Mouse (Mus musculus): ENCODE data around the gene Matn4. TPM values are rescaled to one million over a fixed set of nuclear protein-coding genes. Genes with fewer than 3 reads are reported as not detected.

Gene Matn4
- total RNA-seq, 1 experiment, result 2.3 TPM

DNA sequence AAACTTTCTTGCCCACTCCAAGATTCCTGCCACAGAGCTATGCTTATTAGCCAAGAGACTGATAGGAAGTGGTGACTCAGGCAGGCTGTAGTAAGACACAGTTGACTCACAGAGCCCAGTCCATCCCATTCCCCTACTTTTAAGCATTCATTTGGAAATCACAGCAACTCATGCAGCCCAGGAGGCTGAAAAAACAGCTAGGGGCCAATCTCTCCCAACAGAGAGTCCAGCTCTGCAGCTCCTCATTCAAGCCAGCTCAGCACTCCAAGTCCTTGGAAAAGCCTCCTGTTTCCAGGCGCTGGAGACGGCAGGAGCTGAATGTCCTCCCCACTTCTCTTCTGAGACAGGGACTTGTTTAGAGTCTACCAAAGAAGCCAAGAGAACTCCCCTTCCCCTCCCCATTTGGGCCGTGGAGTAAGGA is 34.1 kb upstream of the Matn4 start:
- H3K9me3 ChIP-seq (ENCODE audit: control insufficient read depth, insufficient read depth, low read depth, low read length), result no peaks in the 10 kb centered on the region
- no peak for TF ChIP-seq MAFK (IDR thresholded peaks at IDR 0.05; ENCODE audit: insufficient read depth, low read depth, low read length)
- TF ChIP-seq HCFC1 (IDR thresholded peaks at IDR 0.05; ENCODE audit: borderline replicate concordance, insufficient read depth, low read length), result no peak
- TF ChIP-seq CHD2 (IDR thresholded peaks at IDR 0.05; ENCODE audit: low read depth, low read length), result no peak
- no peak for TF ChIP-seq ZNF384 (IDR thresholded peaks at IDR 0.05; ENCODE audit: low read depth, low read length)
- TF ChIP-seq ZC3H11A (IDR thresholded peaks at IDR 0.05; ENCODE audit: borderline replicate concordance, low read depth, low read length), result no peak
- DNase-seq (ENCODE audit: low read depth, low spot score), result no peak
- H3K27ac ChIP-seq (ENCODE audit: insufficient read depth, low read depth, low read length, poor library complexity, severe bottlenecking), result no peak overlapping the region
- in situ Hi-C loops (cut with MboI; ENCODE audit: low sequenced_read_pairs in 2 of 2, unreplicated experiment in 2 of 2), result no loop called here
- H3K4me3 ChIP-seq (ENCODE audit: insufficient read depth in 1 of 2, low read depth in 1 of 2, low read length in 2 of 2, poor library complexity in 1 of 2, severe bottlenecking in 1 of 2), result no peak overlapping the region
- H3K9ac ChIP-seq (ENCODE audit: insufficient read depth, low read depth, low read length, poor library complexity, severe bottlenecking), result no peak overlapping the region
- peaks cover 5% of the 10 kb centered on the region; the same call in 1 of the 2 replicates for H3K36me3 ChIP-seq (ENCODE audit: control insufficient read depth, insufficient read depth, low read length, poor library complexity, severe bottlenecking)
- H3K4me1 ChIP-seq (ENCODE audit: control insufficient read depth in 2 of 2, insufficient read depth in 2 of 2, low read length in 2 of 2, poor library complexity in 1 of 2), result peaks cover 5 to 63% of the 10 kb centered on the region in 2 experiments

DNA sequence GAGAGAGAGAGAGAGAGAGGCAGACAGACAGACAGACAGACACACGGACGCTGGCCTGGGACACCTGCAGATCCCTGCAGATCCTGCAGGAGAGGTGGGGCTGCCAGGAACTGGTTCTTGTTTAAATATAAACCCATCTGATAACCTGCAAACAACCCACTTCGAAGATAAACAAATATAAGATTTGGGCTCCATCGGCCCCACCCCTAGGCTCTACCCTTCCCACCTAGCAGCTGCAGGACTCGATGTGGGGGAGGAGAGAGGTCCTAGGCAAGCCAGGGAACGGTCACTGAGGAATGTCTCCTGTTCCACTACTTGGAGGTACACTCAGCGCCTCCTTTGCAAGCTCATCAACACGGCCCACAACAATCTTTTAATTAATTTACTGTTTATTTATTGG is 33.3 kb upstream of the Matn4 start:
- no peak overlapping the region for H3K27ac ChIP-seq (ENCODE audit: insufficient read depth, low read depth, low read length, poor library complexity, severe bottlenecking)
- DNase-seq (ENCODE audit: low read depth, low spot score), result no peak
- no peak overlapping the region for H3K4me3 ChIP-seq (ENCODE audit: insufficient read depth in 1 of 2, low read depth in 1 of 2, low read length in 2 of 2, poor library complexity in 1 of 2, severe bottlenecking in 1 of 2)
- no peaks in the 10 kb centered on the region for H3K9me3 ChIP-seq (ENCODE audit: control insufficient read depth, insufficient read depth, low read depth, low read length)
- H3K36me3 ChIP-seq (ENCODE audit: control insufficient read depth, insufficient read depth, low read length, poor library complexity, severe bottlenecking), result peaks cover 5% of the 10 kb centered on the region; the same call in 1 of the 2 replicates
- peaks cover 2 to 66% of the 10 kb centered on the region in 2 experiments; a peak in 3 of 4 replicates for H3K4me1 ChIP-seq (ENCODE audit: control insufficient read depth in 2 of 2, insufficient read depth in 2 of 2, low read length in 2 of 2, poor library complexity in 1 of 2)
- no peak overlapping the region for H3K9ac ChIP-seq (ENCODE audit: insufficient read depth, low read depth, low read length, poor library complexity, severe bottlenecking)
- no peak for TF ChIP-seq HCFC1 (IDR thresholded peaks at IDR 0.05; ENCODE audit: borderline replicate concordance, insufficient read depth, low read length)
- TF ChIP-seq MAFK (IDR thresholded peaks at IDR 0.05; ENCODE audit: insufficient read depth, low read depth, low read length), result no peak
- no peak for TF ChIP-seq CHD2 (IDR thresholded peaks at IDR 0.05; ENCODE audit: low read depth, low read length)
- no peak for TF ChIP-seq ZNF384 (IDR thresholded peaks at IDR 0.05; ENCODE audit: low read depth, low read length)
- no peak for TF ChIP-seq ZC3H11A (IDR thresholded peaks at IDR 0.05; ENCODE audit: borderline replicate concordance, low read depth, low read length)
- in situ Hi-C loops (cut with MboI; ENCODE audit: low sequenced_read_pairs in 2 of 2, unreplicated experiment in 2 of 2), result no loop called here

DNA sequence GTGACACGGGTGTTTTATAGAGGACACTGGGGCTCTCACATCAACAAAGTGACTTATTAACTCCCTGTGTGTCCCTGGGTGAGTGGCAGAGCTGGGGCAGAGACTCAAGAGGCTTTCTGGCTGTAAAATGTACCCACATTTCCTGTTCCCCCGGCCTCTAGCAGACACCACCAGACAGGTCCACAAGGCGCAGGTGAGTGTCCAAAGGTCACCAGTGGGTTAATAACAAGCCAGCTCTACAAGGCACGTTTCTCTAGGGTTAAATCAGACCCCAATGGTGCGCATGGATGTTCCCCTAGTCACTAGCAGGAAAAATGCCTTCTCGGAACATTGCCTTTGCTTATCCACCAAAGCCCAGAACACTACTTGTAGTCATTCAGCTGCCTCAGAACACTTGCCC is 32.8 kb upstream of the Matn4 start:
- Histone ChIP-seq H3K36me3 (ENCODE audit: control insufficient read depth, insufficient read depth, low read length, poor library complexity, severe bottlenecking) (peaks cover 5% of the 10 kb centered on the region; the same call in 1 of the 2 replicates), H3K9me3 (ENCODE audit: control insufficient read depth, insufficient read depth, low read depth, low read length) (no peaks in the 10 kb centered on the region), H3K9ac (ENCODE audit: insufficient read depth, low read depth, low read length, poor library complexity, severe bottlenecking) (no peak overlapping the region), H3K4me3 (ENCODE audit: insufficient read depth in 1 of 2, low read depth in 1 of 2, low read length in 2 of 2, poor library complexity in 1 of 2, severe bottlenecking in 1 of 2) (no peak overlapping the region), H3K4me1 (ENCODE audit: control insufficient read depth in 2 of 2, insufficient read depth in 2 of 2, low read length in 2 of 2, poor library complexity in 1 of 2) (peaks cover 2 to 71% of the 10 kb centered on the region in 2 experiments; a peak in 3 of 4 replicates), H3K27ac (ENCODE audit: insufficient read depth, low read depth, low read length, poor library complexity, severe bottlenecking) (no peak overlapping the region)
- DNase-seq (ENCODE audit: low read depth, low spot score), result no peak
- in situ Hi-C loops (cut with MboI; ENCODE audit: low sequenced_read_pairs in 2 of 2, unreplicated experiment in 2 of 2), result no loop called here
- TF ChIP-seq CHD2 (IDR thresholded peaks at IDR 0.05; ENCODE audit: low read depth, low read length), result no peak
- TF ChIP-seq HCFC1 (IDR thresholded peaks at IDR 0.05; ENCODE audit: borderline replicate concordance, insufficient read depth, low read length), result no peak
- no peak for TF ChIP-seq MAFK (IDR thresholded peaks at IDR 0.05; ENCODE audit: insufficient read depth, low read depth, low read length)
- no peak for TF ChIP-seq ZNF384 (IDR thresholded peaks at IDR 0.05; ENCODE audit: low read depth, low read length)
- TF ChIP-seq ZC3H11A (IDR thresholded peaks at IDR 0.05; ENCODE audit: borderline replicate concordance, low read depth, low read length), result no peak

- in situ Hi-C loops (cut with MboI; ENCODE audit: low sequenced_read_pairs in 2 of 2, unreplicated experiment in 2 of 2), result no loop called here
- TF ChIP-seq MAFK (IDR thresholded peaks at IDR 0.05; ENCODE audit: insufficient read depth, low read depth, low read length), result no peak
- TF ChIP-seq CHD2 (IDR thresholded peaks at IDR 0.05; ENCODE audit: low read depth, low read length), result no peak
- TF ChIP-seq HCFC1 (IDR thresholded peaks at IDR 0.05; ENCODE audit: borderline replicate concordance, insufficient read depth, low read length), result no peak
- no peak for TF ChIP-seq ZC3H11A (IDR thresholded peaks at IDR 0.05; ENCODE audit: borderline replicate concordance, low read depth, low read length)
- TF ChIP-seq ZNF384 (IDR thresholded peaks at IDR 0.05; ENCODE audit: low read depth, low read length), result no peak
- no peak for DNase-seq (ENCODE audit: low read depth, low spot score)
- H3K4me1 ChIP-seq (ENCODE audit: control insufficient read depth in 2 of 2, insufficient read depth in 2 of 2, low read length in 2 of 2, poor library complexity in 1 of 2), result peaks cover 4 to 77% of the 10 kb centered on the region in 2 experiments
- H3K9me3 ChIP-seq (ENCODE audit: control insufficient read depth, insufficient read depth, low read depth, low read length), result no peaks in the 10 kb centered on the region
- H3K4me3 ChIP-seq (ENCODE audit: insufficient read depth in 1 of 2, low read depth in 1 of 2, low read length in 2 of 2, poor library complexity in 1 of 2, severe bottlenecking in 1 of 2), result no peak overlapping the region
- H3K9ac ChIP-seq (ENCODE audit: insufficient read depth, low read depth, low read length, poor library complexity, severe bottlenecking), result no peak overlapping the region
- peaks cover 5% of the 10 kb centered on the region; the same call in 1 of the 2 replicates for H3K36me3 ChIP-seq (ENCODE audit: control insufficient read depth, insufficient read depth, low read length, poor library complexity, severe bottlenecking)
- no peak overlapping the region; the same call in 1 of the 2 replicates for H3K27ac ChIP-seq (ENCODE audit: insufficient read depth, low read depth, low read length, poor library complexity, severe bottlenecking)
Measured at GRCm38 (mm10) chr2:164436961-164437360, 32.0 kb upstream of the Matn4 start.

Measured in ES-E14 (cell line).